Mouse (Mus musculus) CH12.LX (cell line): ENCODE results near the gene Tnik.

Source experiments
- CHD2 ChIP-seq: IDR thresholded peaks from 2 replicates; pipeline ENCODE4 v1.6.1; 2011; ENCODE audit warnings: low read length, improper control_type of control experiment
- CTCF ChIP-seq, 2 experiments: IDR thresholded peaks in 1 of 2; conservative IDR thresholded peaks in 1 of 2; 2 replicates each; pipeline ENCODE4 v1.5.1; 2011 to 2012; ENCODE audit warnings: low read depth in 2 of 2, low read length in 2 of 2, improper control_type of control experiment in 1 of 2, inconsistent platforms in 1 of 2, mild to moderate bottlenecking in 1 of 2, moderate library complexity in 1 of 2
- E2F4 ChIP-seq: IDR thresholded peaks from 2 replicates; pipeline ENCODE4 v1.6.1; 2011; ENCODE audit warnings: low read depth, low read length, improper control_type of control experiment; ENCODE audit not compliant: insufficient replicate concordance
- GABPA ChIP-seq: IDR thresholded peaks from 2 replicates; pipeline ENCODE4 v1.6.1; 2012; ENCODE audit warnings: low read depth, low read length, improper control_type of control experiment, inconsistent platforms; ENCODE audit not compliant: insufficient replicate concordance
- MYC ChIP-seq: IDR thresholded peaks from 2 replicates; pipeline ENCODE4 v1.6.1; 2011; ENCODE audit warnings: low read depth, mild to moderate bottlenecking, improper control_type of control experiment, low read length
- POLR2AphosphoS2 ChIP-seq: IDR thresholded peaks from 2 replicates; pipeline ENCODE4 v1.6.1; 2011; ENCODE audit warnings: low read depth, low read length, improper control_type of control experiment
- RAD21 ChIP-seq: IDR thresholded peaks from 2 replicates; pipeline ENCODE4 v1.6.1; 2011; ENCODE audit warnings: low read depth, mild to moderate bottlenecking, low read length, improper control_type of control experiment, moderate library complexity
- TCF12 ChIP-seq: IDR thresholded peaks from 2 replicates; pipeline ENCODE4 v1.6.1; 2014; ENCODE audit warnings: low read depth, mild to moderate bottlenecking, inconsistent platforms, low read length, improper control_type of control experiment

GRCm38 (mm10) chr3:28526671-28527070, 263.7 kb downstream of the Tnik start:
- no peak for TF ChIP-seq POLR2AphosphoS2
- no peak for TF ChIP-seq CHD2
- TF ChIP-seq CTCF (conservative IDR thresholded peaks at IDR 0.05 in 1 of 2, IDR thresholded peaks at IDR 0.05 in 1 of 2; ENCODE audit: low read depth in 2 of 2, low read length in 2 of 2) = no peak
- no peak for TF ChIP-seq RAD21
- TF ChIP-seq GABPA = no peak
- no peak for TF ChIP-seq E2F4
- TF ChIP-seq TCF12 = no peak
- TF ChIP-seq MYC = no peak
